Mouse (Mus musculus): ENCODE results near the gene Cep128.

Cep128 gene

GRCm38 (mm10) chr12:91307733-91308132 lies 76.5 kb downstream of the Cep128 start:
- DNase-seq (ENCODE audit: low spot score in 2 of 2) = no peak

DNA sequence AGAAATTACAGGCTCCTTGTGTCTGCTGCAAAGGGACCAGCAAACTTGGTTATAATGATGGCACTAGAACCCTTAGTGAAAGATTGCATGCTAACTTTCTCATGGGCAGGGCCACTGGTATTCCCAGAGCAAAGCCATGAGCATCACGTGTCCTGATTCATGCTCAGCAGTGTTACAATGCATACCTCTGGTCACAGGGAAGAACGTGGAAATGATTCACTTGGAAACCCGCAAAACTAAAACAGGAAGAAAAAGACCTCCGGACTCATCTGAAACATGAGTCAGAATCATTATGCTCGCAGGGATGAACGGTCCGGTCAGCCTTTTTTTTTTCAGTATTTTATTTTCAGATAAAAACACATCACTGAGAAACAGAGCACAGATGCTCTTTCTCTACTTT lies 78.4 kb downstream of the Cep128 start:
- DNase-seq (ENCODE audit: low spot score in 2 of 2) = no peak

DNA sequence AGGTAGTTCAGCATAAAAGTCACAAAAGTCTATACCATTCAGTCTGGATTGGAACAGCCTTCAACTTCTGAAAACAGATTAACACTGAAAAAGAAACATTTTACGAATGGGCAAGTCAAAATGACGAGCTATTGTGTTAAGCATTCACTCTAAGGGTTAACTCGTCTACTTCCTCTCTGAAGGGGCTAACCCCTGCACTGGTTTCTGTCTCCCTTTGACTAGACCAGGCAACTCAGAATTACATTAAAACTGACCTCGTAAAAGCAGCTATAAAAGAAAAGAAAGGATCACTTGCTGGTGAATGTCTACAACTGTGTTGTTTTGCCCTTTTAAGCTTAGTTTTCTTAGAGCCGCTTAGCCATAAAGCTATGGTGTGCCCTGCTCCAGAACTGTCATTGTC lies 79.2 kb downstream of the Cep128 start:
- DNase-seq (ENCODE audit: low spot score in 2 of 2) = no peak

DNA sequence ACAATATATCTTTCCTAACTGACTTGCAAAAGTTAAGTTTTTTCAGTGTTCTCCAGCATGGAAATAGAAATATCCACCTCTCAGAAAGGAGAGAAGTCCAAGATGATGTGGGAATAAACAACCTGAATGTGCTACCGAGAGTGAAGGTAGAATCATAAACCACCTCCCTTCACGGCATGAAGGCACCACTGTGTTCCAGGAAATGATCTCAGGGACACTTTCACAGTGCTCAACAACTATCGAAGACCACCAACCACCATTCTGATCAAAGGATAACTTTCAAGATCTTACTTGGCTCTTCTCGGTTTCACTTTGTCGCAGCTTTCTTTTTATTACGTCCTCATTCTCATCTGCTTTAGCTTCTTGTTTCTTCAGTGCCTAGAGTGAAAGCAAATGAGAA lies 85.5 kb downstream of the Cep128 start:
- no peak for DNase-seq (ENCODE audit: low spot score in 2 of 2)

GRCm38 (mm10) chr12:91295870-91296269 lies 88.3 kb downstream of the Cep128 start:
- DNase-seq (ENCODE audit: low spot score in 2 of 2) = no peak

GRCm38 (mm10) chr12:91295436-91295835 lies 88.8 kb downstream of the Cep128 start:
- no peak for DNase-seq (ENCODE audit: low spot score in 2 of 2)

DNA sequence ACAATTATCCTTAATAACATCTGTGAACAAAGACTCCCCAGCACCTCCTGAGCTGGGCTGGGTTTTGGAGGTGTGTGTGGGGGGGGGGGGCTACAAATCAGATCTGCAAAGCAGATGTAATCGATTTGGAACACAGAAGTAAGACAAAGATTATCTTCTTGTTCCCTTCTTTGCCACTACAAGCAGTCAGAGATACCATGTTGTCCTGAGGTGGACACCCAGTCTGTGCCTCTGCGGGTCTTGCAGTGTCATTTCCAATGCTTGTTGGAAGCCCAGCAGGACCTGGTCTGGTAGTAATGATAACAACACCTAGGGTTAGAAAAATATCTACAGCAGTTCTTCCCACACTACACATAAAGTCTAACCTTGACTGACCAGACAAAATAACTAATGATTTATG lies 110.3 kb downstream of the Cep128 start:
- DNase-seq (ENCODE audit: low spot score in 2 of 2) = no peak

DNA sequence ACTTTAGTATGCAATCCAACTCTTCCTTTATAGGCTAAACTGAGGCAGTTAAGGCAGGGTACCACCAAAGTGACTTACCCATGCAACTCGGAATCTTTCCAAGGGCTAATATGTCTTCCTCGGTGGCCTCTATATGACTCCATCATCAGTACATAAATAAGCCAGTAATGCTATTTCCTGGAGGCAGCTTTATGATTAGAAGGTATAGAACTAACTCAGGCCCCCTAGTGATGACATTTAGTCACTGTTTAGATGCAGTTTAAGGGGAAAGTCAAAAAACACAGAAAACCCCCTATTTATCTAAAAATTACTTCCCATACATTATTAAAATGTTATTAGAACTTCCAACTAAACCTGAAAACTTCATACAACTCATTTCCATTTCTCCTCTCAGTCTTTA lies 114.6 kb downstream of the Cep128 start:
- DNase-seq (ENCODE audit: low spot score in 2 of 2) = no peak

- no peak for DNase-seq (ENCODE audit: low spot score in 2 of 2)
Observed at GRCm38 (mm10) chr12:91268974-91269373, 115.2 kb downstream of the Cep128 start.

- DNase-seq (ENCODE audit: low spot score in 2 of 2) = no peak
Observed at GRCm38 (mm10) chr12:91266014-91266413, 118.2 kb downstream of the Cep128 start.

DNA sequence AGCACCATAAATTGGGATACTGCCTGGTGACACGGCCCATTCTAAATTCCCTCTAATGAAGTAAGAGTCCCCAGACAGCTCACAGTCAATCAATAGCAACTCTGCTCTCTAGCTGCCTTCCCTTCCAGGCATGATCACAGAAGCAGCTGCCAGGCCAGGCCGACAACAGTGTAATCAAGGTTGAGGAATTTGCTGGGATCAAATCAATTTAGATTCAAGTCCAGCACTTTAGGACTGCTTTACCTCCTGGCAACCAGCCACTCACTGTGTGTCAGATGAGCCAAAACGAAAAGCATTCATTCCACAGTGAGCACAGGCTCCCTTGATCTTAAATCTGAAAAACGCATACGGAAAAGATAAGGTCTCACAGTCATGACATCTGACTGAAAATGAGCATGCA lies 118.7 kb downstream of the Cep128 start:
- no peak for DNase-seq (ENCODE audit: low spot score in 2 of 2)

DNA sequence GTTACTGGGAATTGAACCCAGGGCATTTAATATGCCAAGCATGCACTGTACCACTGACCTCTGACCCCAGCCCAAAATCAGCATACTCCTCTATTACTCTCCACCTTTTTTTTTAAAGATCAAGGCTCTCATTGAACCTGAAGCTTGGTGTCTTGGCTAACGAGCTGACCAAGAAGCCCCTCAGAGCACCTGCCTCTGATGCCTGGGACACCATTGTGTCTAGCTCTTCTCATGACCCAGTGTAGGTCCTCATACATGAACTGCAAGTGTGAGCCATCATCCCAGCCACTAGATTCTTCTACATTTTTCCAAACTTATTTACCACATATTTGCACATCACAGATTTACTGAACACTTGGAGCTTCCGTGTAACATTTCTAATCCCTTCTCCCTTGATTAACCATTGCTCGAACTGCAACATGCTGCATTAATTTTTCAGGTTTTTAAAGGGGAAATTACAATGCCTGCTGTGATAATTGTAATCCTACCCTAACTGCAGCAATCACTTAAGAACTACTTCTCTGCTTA lies 119.3 kb downstream of the Cep128 start:
- no peak for DNase-seq (ENCODE audit: low spot score in 2 of 2)

DNA sequence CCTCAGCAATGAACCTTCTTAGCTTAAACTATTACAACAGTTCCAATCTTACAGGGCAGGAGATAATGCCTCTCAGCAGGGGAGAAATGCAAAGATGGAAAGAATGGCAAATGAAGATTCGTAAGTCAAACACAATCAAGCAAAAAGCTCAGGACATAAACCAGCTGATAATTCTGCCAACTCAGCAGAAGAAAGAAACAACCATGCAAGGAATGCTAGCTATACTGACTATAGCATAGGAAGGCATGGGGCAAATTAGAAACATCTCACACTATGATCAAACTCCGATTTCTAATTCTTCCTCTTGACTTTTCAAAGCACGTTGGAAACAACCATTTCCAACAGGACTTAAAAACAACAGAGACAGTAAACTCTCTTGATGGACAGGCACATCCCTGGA lies 120.5 kb downstream of the Cep128 start:
- no peak for DNase-seq (ENCODE audit: low spot score in 2 of 2)

- no peak for DNase-seq (ENCODE audit: low spot score in 2 of 2)
Observed at GRCm38 (mm10) chr12:91262801-91263200, 121.4 kb downstream of the Cep128 start.

DNA sequence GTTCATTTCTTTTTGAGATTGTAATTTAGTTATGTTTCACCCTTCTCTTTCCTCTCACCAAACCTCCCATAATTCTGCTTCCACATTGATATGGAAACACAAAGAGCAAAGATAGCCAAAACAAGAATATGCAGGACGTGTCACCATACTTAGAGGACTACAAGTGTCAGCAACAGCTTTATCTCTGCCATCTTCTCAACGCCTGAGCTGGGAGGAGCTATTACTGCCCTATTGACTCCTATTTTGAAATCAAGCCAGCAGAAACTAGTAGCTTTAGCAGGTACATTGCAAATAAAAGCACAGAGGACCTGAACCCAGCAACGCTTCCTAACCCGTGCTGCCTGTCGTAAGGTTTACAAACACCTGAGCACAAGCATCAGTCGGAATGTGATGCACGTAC lies 127.9 kb downstream of the Cep128 start:
- no peak for DNase-seq (ENCODE audit: low spot score in 2 of 2)

GRCm38 (mm10) chr12:91254831-91255230 lies 129.4 kb downstream of the Cep128 start:
- no peak for DNase-seq (ENCODE audit: low spot score in 2 of 2)

GRCm38 (mm10) chr12:91220609-91221008 lies 163.6 kb downstream of the Cep128 start:
- DNase-seq (ENCODE audit: low spot score in 2 of 2) = no peak

DNA sequence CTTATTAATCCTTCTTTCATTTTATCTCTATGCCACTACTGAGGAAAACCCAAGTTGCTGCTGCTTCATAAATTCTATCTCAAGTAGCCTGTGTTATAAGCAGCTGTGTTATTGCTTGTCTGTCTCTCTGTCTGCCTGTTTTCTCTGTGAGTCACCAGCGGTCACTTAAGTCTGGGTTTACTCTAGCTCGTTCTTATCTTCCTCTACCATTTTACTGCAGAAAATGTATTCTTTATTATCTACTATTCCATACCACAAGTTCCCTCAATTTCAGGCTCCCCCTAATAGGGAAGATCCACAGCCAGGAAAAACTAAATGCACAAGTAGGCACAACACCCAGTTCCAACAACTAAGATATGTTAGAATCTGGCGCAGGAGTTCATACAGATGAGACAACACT lies 178.7 kb downstream of the Cep128 start:
- no peak for DNase-seq (ENCODE audit: low spot score in 2 of 2)

DNA sequence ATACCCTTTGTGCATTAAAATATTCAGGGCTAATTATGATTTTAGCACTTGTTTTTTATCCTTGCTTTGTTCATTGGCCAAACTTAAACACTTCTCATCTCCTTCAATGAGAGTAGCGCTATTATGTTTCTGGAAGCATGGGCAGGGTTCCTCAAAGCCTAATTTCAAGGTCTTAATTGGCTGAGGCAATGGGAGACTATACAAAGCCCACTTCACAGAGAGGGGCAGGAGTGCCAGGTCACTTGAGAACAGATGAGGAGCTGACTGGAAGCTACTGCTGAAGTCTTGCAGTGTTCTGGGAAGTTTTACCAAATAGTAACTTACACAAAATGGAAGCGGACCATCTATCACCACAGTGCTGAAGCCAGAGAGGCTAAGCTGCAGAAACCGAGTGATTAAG lies 179.9 kb downstream of the Cep128 start:
- DNase-seq (ENCODE audit: low spot score in 2 of 2) = no peak

- no peak for DNase-seq (ENCODE audit: low spot score in 2 of 2)
Observed at GRCm38 (mm10) chr12:91202496-91202895, 181.7 kb downstream of the Cep128 start.

- no peak for DNase-seq (ENCODE audit: low spot score in 2 of 2)
Observed at GRCm38 (mm10) chr12:91189111-91189510, 195.1 kb downstream of the Cep128 start.

DNA sequence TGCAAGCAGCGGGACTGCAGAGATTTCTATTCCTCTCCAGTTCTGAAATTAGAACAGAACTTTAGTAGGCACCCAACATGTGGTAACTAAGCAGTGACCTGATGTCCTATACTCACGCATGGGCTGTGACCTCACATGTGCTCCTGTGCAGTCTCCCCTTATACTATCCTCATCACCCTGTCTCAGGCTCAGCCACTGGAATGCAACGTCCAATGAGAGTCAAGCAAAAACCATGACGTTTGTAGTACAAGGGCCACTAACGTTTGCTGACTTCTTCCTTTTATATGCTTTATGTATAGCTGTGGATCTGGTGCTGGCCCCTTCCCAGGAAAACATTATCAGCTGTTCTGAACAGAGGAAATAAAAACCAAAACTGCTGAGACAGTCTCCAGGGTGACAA lies 198.6 kb downstream of the Cep128 start:
- no peak for DNase-seq (ENCODE audit: low spot score in 2 of 2)

GRCm38 (mm10) chr12:91184616-91185015 lies 199.6 kb downstream of the Cep128 start:
- no peak for DNase-seq (ENCODE audit: low spot score in 2 of 2)

- DNase-seq (ENCODE audit: low spot score in 2 of 2) = no peak
Observed at GRCm38 (mm10) chr12:91183928-91184327, 200.3 kb downstream of the Cep128 start.
